Mouse (Mus musculus): Measurements from ENCODE around the gene Col9a1.

Col9a1 gene

GRCm38 (mm10) chr1:24177224-24177851 lies at the start of gene Col9a1:
TSS of gene Col9a1 (plus strand) at chr1:24177610.
- no peak for DNase-seq (ENCODE audit: low spot score)

GRCm38 (mm10) chr1:24127866-24128265 lies 49.5 kb upstream of the Col9a1 start:
- no peak for DNase-seq (ENCODE audit: low spot score)

- no peak for DNase-seq (ENCODE audit: low spot score)
These were observed 43.6 kb upstream of the Col9a1 start for GRCm38 (mm10) chr1:24133853-24134252.

- no peak for DNase-seq (ENCODE audit: low spot score)
These were observed 42.6 kb upstream of the Col9a1 start for GRCm38 (mm10) chr1:24134792-24135191.

- DNase-seq (ENCODE audit: low spot score) = peak; percentile 8
These were observed 40.3 kb upstream of the Col9a1 start for GRCm38 (mm10) chr1:24137133-24137532.

GRCm38 (mm10) chr1:24140555-24140954 lies 36.9 kb upstream of the Col9a1 start:
- no peak for DNase-seq (ENCODE audit: low spot score)

GRCm38 (mm10) chr1:24143504-24143903 lies 33.9 kb upstream of the Col9a1 start:
- DNase-seq (ENCODE audit: low spot score) = no peak

GRCm38 (mm10) chr1:24157751-24158150 lies 19.7 kb upstream of the Col9a1 start:
- no peak for DNase-seq (ENCODE audit: low spot score)

- DNase-seq (ENCODE audit: low spot score) = no peak
These were observed 8.0 kb upstream of the Col9a1 start for GRCm38 (mm10) chr1:24169410-24169809.

GRCm38 (mm10) chr1:24171205-24171866 lies 6.1 kb upstream of the Col9a1 start:
- no peak for DNase-seq (ENCODE audit: low spot score)

- no peak for DNase-seq (ENCODE audit: low spot score)
These were observed 5.5 kb upstream of the Col9a1 start for GRCm38 (mm10) chr1:24171898-24172297.

GRCm38 (mm10) chr1:24172656-24173055 lies 4.8 kb upstream of the Col9a1 start:
- no peak for DNase-seq (ENCODE audit: low spot score)

- DNase-seq (ENCODE audit: low spot score) = no peak
These were observed 1.6 kb upstream of the Col9a1 start for GRCm38 (mm10) chr1:24175761-24176160.

GRCm38 (mm10) chr1:24179856-24180255 lies 2.4 kb downstream of the Col9a1 start:
- no peak for DNase-seq (ENCODE audit: low spot score)

- DNase-seq (ENCODE audit: low spot score) = no peak
These were observed 7.6 kb downstream of the Col9a1 start for GRCm38 (mm10) chr1:24184981-24185380.

GRCm38 (mm10) chr1:24186964-24187363 lies 9.6 kb downstream of the Col9a1 start:
- no peak for DNase-seq (ENCODE audit: low spot score)

GRCm38 (mm10) chr1:24191668-24192067 lies 14.3 kb downstream of the Col9a1 start:
- DNase-seq (ENCODE audit: low spot score) = no peak

- no peak for DNase-seq (ENCODE audit: low spot score)
These were observed 16.7 kb downstream of the Col9a1 start for GRCm38 (mm10) chr1:24194111-24194510.

- no peak for DNase-seq (ENCODE audit: low spot score)
These were observed 17.8 kb downstream of the Col9a1 start for GRCm38 (mm10) chr1:24195070-24195840.

GRCm38 (mm10) chr1:24195951-24196517 lies 18.6 kb downstream of the Col9a1 start:
- DNase-seq (ENCODE audit: low spot score) = no peak

GRCm38 (mm10) chr1:24211621-24212385 lies 34.4 kb downstream of the Col9a1 start:
- no peak for DNase-seq (ENCODE audit: low spot score)

- DNase-seq (ENCODE audit: low spot score) = no peak
These were observed 41.6 kb downstream of the Col9a1 start for GRCm38 (mm10) chr1:24219041-24219440.

Data from T-cell, adult 2 months (primary cell).